In genomic region chr13:74769871-74770270, GRCm38 (mm10) we compare ENCODE assay signal across 8 mouse cellular contexts. TPM values are rescaled to one million over a fixed set of nuclear protein-coding genes. Genes with fewer than 3 reads are reported as not detected.
DNase-seq lines count a peak whose midpoint lies in the region; ATAC-seq and TF ChIP-seq lines count a peak whose summit lies in the region.

No protein-coding gene starts in this region.

- no peaks in the 10 kb centered on the region; a peak in 1 of 4 replicates for H3K4me1 ChIP-seq in MEL (ENCODE audit: control insufficient read depth in 1 of 2, insufficient read depth in 2 of 2, low read length in 2 of 2)
- H3K4me1 ChIP-seq in forebrain, embryonic 10.5 days = peaks cover 8% of the 10 kb centered on the region
- no peaks in the 10 kb centered on the region for H3K4me1 ChIP-seq in intestine, embryonic 16.5 days (ENCODE audit: control insufficient read depth, insufficient read depth, low read length)

- TF ChIP-seq POLR2A in MEL (IDR thresholded peaks at IDR 0.05; ENCODE audit: control insufficient read depth in 1 of 2, insufficient read depth in 1 of 2, low read depth in 1 of 2, low read length in 2 of 2, poor library complexity in 1 of 2) = no peak

- no peak for TF ChIP-seq EP300 in MEL (IDR thresholded peaks at IDR 0.05; ENCODE audit: low read depth in 1 of 2, low read length in 2 of 2)

- TF ChIP-seq CTCF in MEL (IDR thresholded peaks at IDR 0.05 in 2 of 3, conservative IDR thresholded peaks at IDR 0.05 in 1 of 3; ENCODE audit: control insufficient read depth in 1 of 3, insufficient read depth in 1 of 3, low read depth in 2 of 3, low read length in 3 of 3, poor library complexity in 1 of 3, severe bottlenecking in 1 of 3) = no peak

- H3K4me3 ChIP-seq in MEL (ENCODE audit: control insufficient read depth in 1 of 2, insufficient read depth in 1 of 2, low read depth in 2 of 2, low read length in 2 of 2) = peak overlapping the region; percentile 73 to 77
- H3K4me3 ChIP-seq in forebrain, embryonic 10.5 days = peak overlapping the region; percentile 57
- peak overlapping the region; percentile 56 for H3K4me3 ChIP-seq in intestine, embryonic 16.5 days (ENCODE audit: low read length)

- WGBS in forebrain, embryonic 10.5 days = 12% methylated on average over 8 of the region's 8 CpGs
- WGBS in intestine, embryonic 16.5 days = 6% methylated on average over 8 of the region's 8 CpGs

- H3K9me3 ChIP-seq in MEL (replicated peaks; ENCODE audit: insufficient read depth, low read length) = no peaks in the 10 kb centered on the region
- H3K9me3 ChIP-seq in forebrain, embryonic 10.5 days = no peaks in the 10 kb centered on the region
- H3K9me3 ChIP-seq in intestine, embryonic 16.5 days (ENCODE audit: control insufficient read depth, low read length) = no peaks in the 10 kb centered on the region

- H3K27me3 ChIP-seq in MEL (ENCODE audit: control insufficient read depth in 1 of 2, insufficient read depth in 2 of 2, low read length in 2 of 2) = no peaks in the 10 kb centered on the region
- no peaks in the 10 kb centered on the region for H3K27me3 ChIP-seq in forebrain, embryonic 10.5 days (ENCODE audit: poor library complexity, severe bottlenecking)
- H3K27me3 ChIP-seq in intestine, embryonic 16.5 days (replicated peaks; ENCODE audit: control insufficient read depth, insufficient read depth, low read length) = no peaks in the 10 kb centered on the region

- ATAC-seq in intestine, embryonic 16.5 days = peak; percentile 61
- peak; percentile 41 for ATAC-seq in megakaryocyte progenitor cell, adult 5-6 weeks (replicated peaks; ENCODE audit: poor library complexity)

- peak overlapping the region; percentile 67 for H3K9ac ChIP-seq in MEL (ENCODE audit: control insufficient read depth, low read depth, low read length, poor library complexity, severe bottlenecking)
- H3K9ac ChIP-seq in intestine, embryonic 16.5 days (ENCODE audit: low read depth, low read length) = peak overlapping the region; percentile 70

- peak; percentile 21 for DNase-seq in adrenal gland, adult 2 months
- DNase-seq in adrenal gland, postnatal 10 days = no peak
- DNase-seq in MEL (ENCODE audit: low read depth, low spot score) = peak; percentile 59
- DNase-seq in forebrain, embryonic 10.5 days (ENCODE audit: extremely low spot score, low spot score) = no peak
- peak; percentile 2 for DNase-seq in yolk sac, embryonic 10.5 days (ENCODE audit: low spot score)
- DNase-seq in left cerebral cortex, postnatal 10 days (ENCODE audit: extremely low spot score in 1 of 2, low spot score in 2 of 2) = no peak

- intact Hi-C loops in left cerebral cortex, postnatal 10 days (cut with DNase I) = no loop called here

- H3K36me3 ChIP-seq in MEL (ENCODE audit: control insufficient read depth in 1 of 2, insufficient read depth in 2 of 2, low read length in 2 of 2) = peaks cover 0 to 5% of the 10 kb centered on the region in 2 experiments; a peak in 2 of 4 replicates
- no peaks in the 10 kb centered on the region for H3K36me3 ChIP-seq in forebrain, embryonic 10.5 days (replicated peaks)
- no peaks in the 10 kb centered on the region for H3K36me3 ChIP-seq in intestine, embryonic 16.5 days (ENCODE audit: control insufficient read depth, insufficient read depth, low read length)

- peak overlapping the region; percentile 73 for H3K27ac ChIP-seq in MEL (ENCODE audit: control insufficient read depth, low read depth, low read length)
- peak overlapping the region; percentile 82 for H3K27ac ChIP-seq in forebrain, embryonic 10.5 days
- peak overlapping the region; percentile 89 for H3K27ac ChIP-seq in intestine, embryonic 16.5 days (ENCODE audit: low read length)

- H3K4me2 ChIP-seq in intestine, embryonic 16.5 days (ENCODE audit: low read depth, low read length) = peak overlapping the region; percentile 71

- peaks cover under 1% of the 10 kb centered on the region; the same call in 1 of the 2 replicates for H3K79me2 ChIP-seq in MEL (ENCODE audit: control insufficient read depth, insufficient read depth, low read length, poor library complexity)

- no peak for TF ChIP-seq RAD21 in MEL (IDR thresholded peaks at IDR 0.05; ENCODE audit: low read depth, low read length)

TF ChIP-seq in MEL, 35 proteins besides CTCF, POLR2A, EP300 and RAD21:
- TF ChIP-seq ZKSCAN1 (IDR thresholded peaks at IDR 0.05; ENCODE audit: low read depth, low read length) (no peak), GATA1 (IDR thresholded peaks at IDR 0.05; ENCODE audit: low read depth, low read length) (peak; percentile 39; the same call in 1 of the 2 replicates), MEF2A (IDR thresholded peaks at IDR 0.05; ENCODE audit: extremely low read depth, insufficient replicate concordance, low read depth, low read length, poor library complexity, severe bottlenecking) (no peak), POLR2AphosphoS5 (IDR thresholded peaks at IDR 0.05; ENCODE audit: borderline replicate concordance, low read depth, low read length) (no peak)

RNA-seq across cellular contexts. Expression of gene Cast, which starts 38.7 kb away (rescaled TPM):
- total RNA-seq in adrenal gland, adult 2 months (2021) = 10 to 100 TPM; 78.1 to 85.1 TPM
- polyA plus RNA-seq in adrenal gland, adult 2 months (2012; rRNA removed) = 1.8 and 1.9 TPM in 2 replicates
- 10 to 100 TPM; 69.5 to 74.8 TPM for total RNA-seq in adrenal gland, postnatal 10 days (2021)
- total RNA-seq in MEL (2012; rRNA removed) = 8.7 and 9.0 TPM in 2 replicates
- 10 to 100 TPM in 1 of 2 experiments, not detected in 1; 15.8 TPM for polyA plus RNA-seq in MEL (2012; ENCODE audit: insufficient read depth in 1 of 2, insufficient read length in 2 of 2, low read depth in 1 of 2, low replicate concordance in 2 of 2, missing spikeins in 1 of 2)
- polyA plus RNA-seq in forebrain, embryonic 10.5 days (2016; fragmentation: Nextera tagmentation; extraction: Ambion mirVana) = 14.1 and 17.1 TPM in 2 replicates
- 29.5 and 30.7 TPM in 2 replicates for polyA plus RNA-seq in intestine, embryonic 16.5 days (2015; fragmentation: Nextera tagmentation; extraction: Ambion mirVana)
- 34.6 and 42.2 TPM in 2 replicates for total RNA-seq in megakaryocyte progenitor cell, adult 5-6 weeks (2015)
- 76.4 and 84.1 TPM in 2 replicates for total RNA-seq in megakaryocyte progenitor cell, adult 5-6 weeks (2017)
- total RNA-seq in left cerebral cortex, postnatal 10 days (2021) = 1 to 10 TPM; 7.5 to 7.7 TPM

Comparison
In these comparisons a context has a peak if more than half of its experiments do, and no peak if none do; other contexts are left out.
1. DNase-seq: peak in adrenal gland, adult 2 months (single experiment), MEL (single experiment) and yolk sac, embryonic 10.5 days (single experiment); none in adrenal gland, postnatal 10 days (single experiment), forebrain, embryonic 10.5 days (single experiment) and left cerebral cortex, postnatal 10 days (0 of 2).
2. Peak in every context shown above with its lines, with median percentiles within 50 percentile points of each other: H3K27ac ChIP-seq and H3K4me3 ChIP-seq.